Mouse (Mus musculus) 416B (cell line): ENCODE results near the gene Olfr1410.
A peak's percentile ranks its signal among the peaks of the same experiment; 100 is the strongest.

ENCODE experiments used
- DNase-seq: peaks from one replicate; pipeline ENCODE4 v3.0.0; 2011; ENCODE audit warnings: low read depth

Olfr1410 gene

GRCm38 (mm10) chr1:92641514-92642272 is 36.1 kb downstream of the Olfr1410 start, which contains the start of gene Cops9:
Gene Cops9 (minus strand): TSS chr1:92641985.
- peak; percentile 95 for DNase-seq

DNA sequence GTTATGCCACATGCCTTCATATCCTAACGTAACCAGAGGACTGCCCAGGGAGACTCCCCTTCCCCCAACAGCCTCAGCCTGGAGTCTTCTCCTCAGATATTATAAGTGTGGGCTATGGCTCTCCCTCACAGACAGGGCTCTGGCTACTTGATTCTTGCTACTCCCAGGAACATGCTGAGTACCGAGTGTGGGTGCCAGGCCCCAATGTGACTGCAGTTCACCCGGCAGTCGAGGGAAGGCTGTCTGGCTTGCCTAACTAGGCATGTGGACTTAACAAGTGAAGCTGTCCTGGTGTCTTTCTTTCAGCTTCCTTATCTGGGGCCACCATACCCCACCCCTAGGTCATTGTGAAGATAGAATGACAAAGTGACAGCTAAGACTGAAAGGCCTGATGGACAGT is 38.1 kb downstream of the Olfr1410 start:
- no peak for DNase-seq

DNA sequence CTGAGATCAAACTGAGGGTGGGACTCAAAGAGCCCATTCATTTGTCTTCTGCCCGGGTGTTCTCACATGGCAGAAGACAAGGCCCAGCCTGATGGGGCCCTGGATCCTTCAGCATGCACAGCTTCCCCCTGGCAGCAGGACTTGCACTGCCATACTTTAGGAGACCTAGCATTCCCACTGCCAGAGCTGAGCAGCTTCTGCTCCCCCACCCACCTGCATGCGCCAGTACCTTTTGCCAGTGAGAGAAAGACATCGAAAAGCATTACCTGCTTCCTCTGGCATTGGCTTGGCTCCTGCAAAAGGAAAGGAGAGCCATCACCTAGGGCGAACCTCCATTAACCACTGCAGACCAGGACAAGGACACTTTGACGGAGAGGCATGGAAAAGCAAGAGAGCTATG is 39.3 kb downstream of the Olfr1410 start:
- DNase-seq, result no peak

- DNase-seq, result no peak
Measured at GRCm38 (mm10) chr1:92646111-92646510, 40.5 kb downstream of the Olfr1410 start.

DNA sequence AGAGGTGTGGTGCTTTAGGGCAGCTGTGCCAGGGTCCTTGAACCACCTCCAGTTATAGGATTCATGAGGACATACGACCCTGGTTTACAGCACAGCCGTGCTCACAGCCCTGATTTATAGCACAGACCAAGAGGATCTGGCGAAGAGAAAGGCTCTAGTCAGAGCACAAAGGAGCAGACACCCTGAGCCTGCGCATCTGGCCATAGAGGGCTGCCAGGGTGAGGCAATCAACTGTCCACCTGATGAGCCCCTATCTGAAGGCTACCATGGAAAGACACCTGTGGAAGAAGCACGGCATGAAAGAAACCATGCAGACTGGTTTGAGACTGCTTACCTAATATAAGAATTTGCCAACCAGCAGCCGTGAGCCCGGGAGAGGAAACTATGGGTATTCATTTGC is 41.0 kb downstream of the Olfr1410 start:
- DNase-seq, result no peak

DNA sequence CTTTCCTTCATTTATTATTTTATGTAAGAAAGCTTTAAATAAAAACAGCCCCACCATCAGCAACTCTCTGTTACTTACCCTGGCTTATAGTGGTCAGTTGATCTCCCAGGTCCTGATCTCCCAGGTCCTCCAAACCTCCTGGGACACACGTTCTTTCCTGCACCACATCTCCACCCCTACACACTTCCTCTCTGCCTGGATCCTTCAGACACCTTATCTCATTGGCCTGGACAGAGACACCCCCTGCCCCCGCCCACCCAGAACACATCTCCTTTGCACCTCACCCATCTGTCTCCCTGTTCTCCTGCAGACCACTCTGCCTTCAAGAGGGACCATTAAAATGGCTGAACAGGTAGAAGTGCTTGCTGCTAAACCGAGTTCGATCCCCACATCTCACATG is 41.4 kb downstream of the Olfr1410 start:
- DNase-seq, result no peak

- peak; percentile 92 for DNase-seq
Measured at GRCm38 (mm10) chr1:92647752-92648151, 42.2 kb downstream of the Olfr1410 start.

DNA sequence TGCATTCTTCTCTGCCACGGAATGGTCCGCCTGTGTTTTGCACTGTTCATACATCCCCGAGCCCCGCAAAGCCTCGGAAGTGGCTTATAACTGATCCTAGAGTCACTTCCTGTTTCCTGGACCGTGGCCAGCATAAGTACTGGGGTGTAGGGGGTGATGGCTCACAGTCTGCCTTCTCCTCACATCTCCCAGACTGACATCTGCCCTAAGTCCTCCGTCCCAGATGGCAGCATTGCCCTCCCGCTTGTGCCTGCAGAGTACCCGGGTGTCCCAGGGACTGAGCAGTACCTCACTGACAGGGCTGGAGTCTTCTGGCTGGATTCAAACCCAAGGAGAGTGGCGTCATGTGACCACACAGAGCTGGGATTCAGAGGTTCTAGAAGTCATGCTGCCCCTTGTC is 42.6 kb downstream of the Olfr1410 start:
- DNase-seq, result peak; percentile 91

DNA sequence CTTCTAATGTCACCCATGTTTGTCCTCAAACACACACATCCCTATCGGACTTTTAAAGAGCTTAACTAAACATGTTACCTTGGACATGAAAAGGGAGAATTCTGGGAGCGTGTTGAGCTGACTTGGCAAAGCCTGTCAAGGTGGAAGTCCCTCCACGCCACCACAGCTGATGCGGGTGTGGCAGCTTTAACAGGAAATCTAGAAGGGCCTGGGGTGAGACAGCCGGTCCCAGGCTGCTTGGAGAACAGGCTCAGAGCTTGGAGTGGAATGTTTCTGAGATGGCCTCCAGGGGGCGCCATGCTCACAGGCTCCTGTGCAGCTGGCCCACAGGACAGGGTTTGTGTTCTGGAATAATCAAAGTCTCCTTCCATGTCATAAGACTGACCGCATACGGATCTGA is 43.1 kb downstream of the Olfr1410 start, which contains the start of gene Otos:
Gene Otos, minus strand, starts transcription at position 169 of the 400 bp plus-strand sequence.
- DNase-seq, result peak; percentile 92

DNA sequence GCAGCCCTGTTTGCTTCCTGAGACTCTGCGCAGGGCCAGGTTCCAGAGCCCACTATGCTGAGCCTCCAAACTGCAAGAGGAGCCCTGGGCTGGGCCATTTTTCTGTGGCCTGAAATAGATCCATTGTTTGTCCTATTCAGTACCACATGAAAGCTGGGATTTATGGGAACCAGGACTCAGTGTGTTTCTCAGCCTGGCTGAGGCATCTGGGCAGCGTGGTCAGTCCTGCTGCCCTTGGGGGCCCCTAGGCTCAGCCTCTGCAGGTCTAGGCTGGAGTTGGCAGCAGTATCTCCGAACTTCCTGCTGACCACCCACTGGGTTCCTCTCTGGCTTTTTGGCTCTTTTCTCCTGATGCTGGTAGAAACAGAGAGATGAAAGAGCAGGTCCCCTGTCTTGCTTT is 45.9 kb downstream of the Olfr1410 start:
- no peak for DNase-seq

- no peak for DNase-seq
Measured at GRCm38 (mm10) chr1:92653179-92653578, 47.6 kb downstream of the Olfr1410 start.

DNA sequence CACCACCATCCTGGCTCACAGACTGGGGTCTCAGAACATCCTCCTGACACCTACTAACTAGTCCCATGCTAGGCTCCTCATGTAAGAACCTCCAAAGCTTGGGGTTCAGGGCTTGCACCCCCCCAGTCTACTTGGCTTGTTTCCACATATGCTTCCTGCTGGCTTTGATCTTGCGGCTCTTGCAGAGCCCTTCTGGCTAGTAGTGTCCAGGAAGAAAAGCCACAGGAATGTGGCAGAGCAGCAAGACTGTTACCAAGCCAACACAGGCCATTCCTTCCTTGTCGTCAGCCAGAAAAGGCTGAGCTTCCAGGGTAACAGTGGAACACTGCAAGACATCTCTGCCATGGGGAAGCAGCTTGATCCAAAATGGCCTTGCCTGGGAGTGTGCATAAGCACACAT is 49.1 kb downstream of the Olfr1410 start:
- DNase-seq, result no peak

- no peak for DNase-seq
Measured at GRCm38 (mm10) chr1:92657025-92657820, 51.6 kb downstream of the Olfr1410 start.

GRCm38 (mm10) chr1:92659392-92659791 is 53.8 kb downstream of the Olfr1410 start:
- DNase-seq, result peak; percentile 81
